Mouse (Mus musculus) lung, embryonic 15.5 days (tissue): ENCODE measurements around the gene Hsf4. TPM values are rescaled to one million over a fixed set of nuclear protein-coding genes. Genes with fewer than 3 reads are reported as not detected.
A peak's percentile ranks its signal among the peaks of the same experiment; 100 is the strongest.

Experiments
- ATAC-seq: fragments of 200-750 bp; cut with Nextera tagmentation; 2 replicates; pipeline ENCODE4 v1.8.0; 2017; ENCODE audit warnings: moderate number of reproducible peaks, borderline replicate concordance; ENCODE audit not compliant: low FRiP score, low TSS enrichment; ENCODE audit errors: extremely low read depth
- H3K27ac ChIP-seq: fragments of 300-500 bp; sonication (generic); 2 replicates; pipeline ENCODE4 v1.5.1; 2015; ENCODE audit warnings: moderate library complexity, mild to moderate bottlenecking, inconsistent platforms
- H3K27me3 ChIP-seq: fragments of 300-500 bp; sonication (generic); 2 replicates; pipeline ENCODE4 v1.6.1; 2015; ENCODE audit warnings: inconsistent platforms
- H3K36me3 ChIP-seq: fragments of 300-500 bp; sonication (generic); 2 replicates; pipeline ENCODE4 v1.6.1; 2015; ENCODE audit warnings: inconsistent platforms
- H3K4me1 ChIP-seq: fragments of 300-500 bp; sonication (generic); 2 replicates; pipeline ENCODE4 v1.6.1; 2015; ENCODE audit warnings: inconsistent platforms
- H3K4me2 ChIP-seq: fragments of 300-500 bp; sonication (generic); 2 replicates; pipeline ENCODE4 v1.6.1; 2015; ENCODE audit warnings: inconsistent platforms, mild to moderate bottlenecking, moderate library complexity
- H3K4me3 ChIP-seq: fragments of 300-500 bp; sonication (generic); 2 replicates; pipeline ENCODE4 v1.5.1; 2015; ENCODE audit warnings: mild to moderate bottlenecking, inconsistent platforms
- H3K9ac ChIP-seq: fragments of 300-500 bp; sonication (generic); 2 replicates; pipeline ENCODE4 v1.6.1; 2015; ENCODE audit warnings: inconsistent platforms
- H3K9me3 ChIP-seq: fragments of 300-500 bp; sonication (generic); 2 replicates; pipeline ENCODE4 v1.6.1; 2016; ENCODE audit warnings: inconsistent platforms
- WGBS: fragments of 180-500 bp; shearing (Covaris S2); methylation state at CpG from one replicate; pipeline ENCODE4 v1.1.7; 2015; 5-methylcytosine and 5-hydroxymethylcytosine counted together
- polyA plus RNA-seq: library from polyadenylated mRNA; unstranded; fragments of >200 nt; fragmentation: Nextera tagmentation; extraction: Ambion mirVana; gene quantifications from 2 replicates; pipeline ENCODE4 v1.2.1, GENCODE M21; 2015

Hsf4 gene
- polyA plus RNA-seq, 1 experiment from 2014 or later: 0.61 TPM

DNA sequence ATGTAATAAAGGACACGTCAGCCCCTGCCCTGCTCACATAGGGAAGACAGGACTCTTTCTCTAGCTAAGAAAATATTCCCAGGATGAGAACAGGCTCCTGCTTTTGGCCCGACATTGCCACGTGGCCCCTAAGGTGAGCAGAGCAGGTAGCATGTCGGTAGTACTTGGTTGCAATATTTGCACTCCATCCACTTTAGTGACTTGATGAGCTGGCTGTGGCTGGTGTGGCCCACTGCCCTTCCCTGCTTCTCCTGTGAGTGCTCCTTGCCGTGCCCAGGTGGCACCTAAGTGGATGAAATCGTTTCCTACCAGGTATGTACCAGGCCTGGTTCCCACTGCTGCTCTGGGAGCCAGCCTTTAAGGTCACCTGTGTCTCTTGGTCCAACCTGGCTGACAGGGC is 17.6 kb upstream of the Hsf4 start:
- H3K4me1 ChIP-seq: peaks cover 28% of the 10 kb centered on the region
- H3K27ac ChIP-seq: no peak overlapping the region
- H3K4me3 ChIP-seq: no peak overlapping the region
- peaks cover 9% of the 10 kb centered on the region; the same call in 1 of the 2 replicates for H3K27me3 ChIP-seq
- 91% methylated on average over 6 of the region's 6 CpGs for WGBS
- ATAC-seq: no peak
- peaks cover 63% of the 10 kb centered on the region for H3K36me3 ChIP-seq
- no peak overlapping the region for H3K4me2 ChIP-seq
- H3K9ac ChIP-seq: no peak overlapping the region
- H3K9me3 ChIP-seq: no peaks in the 10 kb centered on the region

GRCm38 (mm10) chr8:105252680-105253537 is 16.7 kb upstream of the Hsf4 start:
- H3K27ac ChIP-seq: no peak overlapping the region
- ATAC-seq: no peak
- H3K27me3 ChIP-seq: peaks cover 16% of the 10 kb centered on the region
- peaks cover 54% of the 10 kb centered on the region for H3K36me3 ChIP-seq
- no peak overlapping the region for H3K4me3 ChIP-seq
- H3K4me1 ChIP-seq: peaks cover 28% of the 10 kb centered on the region
- 74% methylated on average over 10 of the region's 10 CpGs for WGBS
- H3K4me2 ChIP-seq: peak overlapping the region; percentile 97
- no peak overlapping the region for H3K9ac ChIP-seq
- no peaks in the 10 kb centered on the region for H3K9me3 ChIP-seq

DNA sequence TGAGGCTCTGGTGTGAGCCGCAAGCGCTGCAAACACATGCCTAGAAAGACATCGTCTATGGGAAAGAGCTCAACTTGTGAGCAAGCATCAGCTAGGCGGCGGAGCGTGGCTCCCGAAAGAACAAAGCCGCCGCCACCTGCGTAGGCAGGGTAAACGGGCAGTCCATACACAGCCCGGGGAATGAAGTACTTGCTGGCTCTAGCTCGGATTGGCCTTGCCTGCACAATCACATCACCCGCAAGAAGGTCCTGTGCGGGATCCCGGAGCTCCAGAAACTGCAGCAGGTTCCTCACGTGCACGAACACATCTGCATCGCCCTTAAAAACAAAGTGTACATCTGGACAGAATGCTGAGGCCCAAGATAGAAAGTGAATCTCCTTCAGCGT is 15.8 kb upstream of the Hsf4 start:
- H3K4me1 ChIP-seq: peaks cover 31% of the 10 kb centered on the region
- peaks cover 45% of the 10 kb centered on the region for H3K36me3 ChIP-seq
- 42% methylated on average over 20 of the region's 20 CpGs for WGBS
- H3K27me3 ChIP-seq: peaks cover 24% of the 10 kb centered on the region
- no peak overlapping the region for H3K27ac ChIP-seq
- peak overlapping the region; percentile 54; the same call in 1 of the 2 replicates for H3K9ac ChIP-seq
- H3K4me2 ChIP-seq: peak overlapping the region; percentile 97
- ATAC-seq: no peak
- no peaks in the 10 kb centered on the region for H3K9me3 ChIP-seq
- peak overlapping the region; percentile 54 for H3K4me3 ChIP-seq

- peaks cover 37% of the 10 kb centered on the region for H3K4me1 ChIP-seq
- ATAC-seq: peak; percentile 89
- peaks cover 39% of the 10 kb centered on the region for H3K36me3 ChIP-seq
- H3K27me3 ChIP-seq: peaks cover 30% of the 10 kb centered on the region
- H3K9ac ChIP-seq: peak overlapping the region; percentile 54
- H3K27ac ChIP-seq: peak overlapping the region; percentile 84
- H3K4me3 ChIP-seq: peak overlapping the region; percentile 54
- no peaks in the 10 kb centered on the region for H3K9me3 ChIP-seq
- peak overlapping the region; percentile 97 for H3K4me2 ChIP-seq
- WGBS: under 1% methylated on average over 74 of the region's 74 CpGs
These were observed 15.2 kb upstream of the Hsf4 start for GRCm38 (mm10) chr8:105254152-105254965.

DNA sequence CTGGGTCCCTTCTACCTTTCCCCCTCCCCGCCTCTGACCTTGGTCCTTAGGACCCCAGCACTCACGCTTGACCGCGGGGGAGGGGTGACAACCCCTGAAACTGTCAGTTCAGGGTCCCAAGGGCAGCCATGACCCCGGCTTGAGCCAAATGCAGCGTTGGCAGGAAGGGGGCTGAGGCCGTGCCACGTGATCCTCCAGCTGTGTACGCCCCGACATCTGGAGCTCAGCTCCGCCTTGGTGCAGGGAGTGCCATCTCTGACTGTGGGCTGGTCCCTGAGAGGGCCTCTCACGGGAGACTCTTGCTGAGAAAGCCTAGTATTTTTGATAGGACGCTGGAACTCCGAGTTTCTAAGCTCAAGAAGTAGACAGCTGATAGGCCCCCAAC is 14.6 kb upstream of the Hsf4 start, which contains the start of gene B3gnt9:
Gene B3gnt9 (minus strand): TSS at position 188 of the 385 bp plus-strand sequence.
- peaks cover 33% of the 10 kb centered on the region for H3K36me3 ChIP-seq
- peak within 1 kb of the TSS; percentile 54 for H3K9ac ChIP-seq
- WGBS: 1% methylated on average over 14 of the region's 14 CpGs
- peak within 1 kb of the TSS; percentile 54 for H3K4me3 ChIP-seq
- peaks cover 36% of the 10 kb centered on the region for H3K27me3 ChIP-seq
- H3K9me3 ChIP-seq: no peaks in the 10 kb centered on the region
- peak; percentile 86 for ATAC-seq
- peaks cover 43% of the 10 kb centered on the region for H3K4me1 ChIP-seq
- H3K4me2 ChIP-seq: peak within 1 kb of the TSS; percentile 97
- H3K27ac ChIP-seq: peak within 1 kb of the TSS; percentile 84

- H3K9me3 ChIP-seq: no peaks in the 10 kb centered on the region
- peaks cover 9% of the 10 kb centered on the region; the same call in 1 of the 2 replicates for H3K36me3 ChIP-seq
- whole genome bisulfite sequencing: 73% methylated on average over 7 of the region's 7 CpGs
- no peak overlapping the region for H3K9ac ChIP-seq
- H3K27ac ChIP-seq: no peak overlapping the region
- no peak overlapping the region for H3K4me2 ChIP-seq
- ATAC-seq: no peak
- H3K27me3 ChIP-seq: peaks cover 49% of the 10 kb centered on the region
- H3K4me3 ChIP-seq: no peak overlapping the region
- H3K4me1 ChIP-seq: peaks cover 50% of the 10 kb centered on the region
These were observed 12.1 kb upstream of the Hsf4 start for GRCm38 (mm10) chr8:105257318-105258114.

DNA sequence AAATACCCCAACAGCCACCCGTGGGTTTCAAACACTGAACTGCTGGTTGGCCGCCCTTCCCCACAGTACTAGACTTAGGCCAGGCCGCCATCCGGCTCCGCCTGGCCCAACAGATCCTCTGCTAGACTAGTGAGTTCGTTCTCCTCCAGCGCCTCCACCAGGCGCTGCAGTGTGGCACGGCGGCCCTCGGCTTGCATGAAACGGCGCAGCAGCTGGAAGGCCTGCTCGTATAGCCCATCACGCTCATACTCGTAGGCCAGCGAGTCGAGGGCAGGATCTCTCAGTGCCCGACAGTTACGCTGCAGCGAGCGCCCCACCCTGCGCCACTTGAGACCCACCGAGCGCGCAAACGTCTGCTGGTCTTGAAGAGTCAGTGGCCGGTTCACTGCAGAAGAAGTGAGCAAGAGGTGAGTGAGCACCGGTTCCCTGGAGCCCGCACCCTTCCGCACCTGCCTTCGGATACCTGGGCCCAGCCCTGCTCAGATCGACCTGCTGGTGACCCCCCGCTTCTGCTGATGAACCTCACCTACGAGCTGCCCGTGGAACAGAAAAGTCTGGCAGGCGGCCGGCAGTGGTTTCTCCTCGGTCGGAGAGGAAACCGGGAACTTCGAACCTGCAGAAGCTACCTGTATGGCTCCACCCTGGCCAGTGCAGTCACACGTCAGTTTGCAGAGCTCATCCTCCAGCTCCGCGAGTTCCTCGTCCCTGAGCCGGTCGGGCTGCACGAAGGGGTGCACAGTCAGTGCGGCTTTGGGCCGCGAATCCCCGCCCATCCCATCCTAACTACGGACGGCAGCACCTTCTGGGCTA is 10.5 kb upstream of the Hsf4 start:
- H3K4me3 ChIP-seq: peak overlapping the region; percentile 39
- no peaks in the 10 kb centered on the region for H3K36me3 ChIP-seq
- no peaks in the 10 kb centered on the region for H3K9me3 ChIP-seq
- H3K27ac ChIP-seq: no peak overlapping the region
- WGBS: 7% methylated on average over 55 of the region's 55 CpGs
- no peak overlapping the region for H3K9ac ChIP-seq
- H3K27me3 ChIP-seq: peaks cover 57% of the 10 kb centered on the region
- no peak for ATAC-seq
- peaks cover 47% of the 10 kb centered on the region for H3K4me1 ChIP-seq
- peak overlapping the region; percentile 78 for H3K4me2 ChIP-seq

DNA sequence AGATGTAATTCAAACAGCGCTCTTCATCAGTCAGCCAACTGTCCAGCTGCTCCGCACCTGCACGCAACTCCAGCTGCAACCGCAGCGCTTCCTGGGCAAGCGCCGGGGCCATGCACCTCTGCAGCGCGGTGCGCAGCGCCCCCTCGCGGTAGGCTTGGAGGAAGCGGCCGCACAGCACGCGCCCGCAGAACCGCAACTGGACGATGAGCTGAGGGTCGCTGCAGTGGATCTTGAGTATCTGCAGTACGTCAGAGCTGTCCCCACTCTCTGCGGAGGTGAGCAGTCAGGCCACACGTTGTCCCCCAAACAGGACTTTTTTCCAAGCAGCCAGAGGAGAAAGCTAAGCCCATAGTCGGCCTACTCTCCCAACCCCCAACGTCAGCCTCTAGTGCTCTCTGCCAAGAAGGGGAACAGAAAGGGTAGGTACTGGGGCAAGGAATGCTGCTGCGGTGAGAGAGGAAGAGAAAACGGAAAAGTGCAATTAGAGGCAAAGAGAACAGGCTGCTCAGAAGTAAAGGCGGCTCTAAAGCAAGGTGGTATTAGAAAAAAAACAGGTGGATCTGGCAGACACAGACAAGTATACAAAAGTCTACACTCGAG is 9.8 kb upstream of the Hsf4 start:
- ATAC-seq: peak; percentile 21; the same call in 1 of the 2 replicates
- Histone ChIP-seq H3K27me3 (peaks cover 57% of the 10 kb centered on the region), H3K4me3 (peak overlapping the region; percentile 39), H3K9me3 (no peaks in the 10 kb centered on the region), H3K36me3 (no peaks in the 10 kb centered on the region), H3K9ac (no peak overlapping the region), H3K4me1 (peaks cover 44% of the 10 kb centered on the region), H3K4me2 (peak overlapping the region; percentile 78), H3K27ac (no peak overlapping the region)
- 2% methylated on average over 30 of the region's 30 CpGs for WGBS

DNA sequence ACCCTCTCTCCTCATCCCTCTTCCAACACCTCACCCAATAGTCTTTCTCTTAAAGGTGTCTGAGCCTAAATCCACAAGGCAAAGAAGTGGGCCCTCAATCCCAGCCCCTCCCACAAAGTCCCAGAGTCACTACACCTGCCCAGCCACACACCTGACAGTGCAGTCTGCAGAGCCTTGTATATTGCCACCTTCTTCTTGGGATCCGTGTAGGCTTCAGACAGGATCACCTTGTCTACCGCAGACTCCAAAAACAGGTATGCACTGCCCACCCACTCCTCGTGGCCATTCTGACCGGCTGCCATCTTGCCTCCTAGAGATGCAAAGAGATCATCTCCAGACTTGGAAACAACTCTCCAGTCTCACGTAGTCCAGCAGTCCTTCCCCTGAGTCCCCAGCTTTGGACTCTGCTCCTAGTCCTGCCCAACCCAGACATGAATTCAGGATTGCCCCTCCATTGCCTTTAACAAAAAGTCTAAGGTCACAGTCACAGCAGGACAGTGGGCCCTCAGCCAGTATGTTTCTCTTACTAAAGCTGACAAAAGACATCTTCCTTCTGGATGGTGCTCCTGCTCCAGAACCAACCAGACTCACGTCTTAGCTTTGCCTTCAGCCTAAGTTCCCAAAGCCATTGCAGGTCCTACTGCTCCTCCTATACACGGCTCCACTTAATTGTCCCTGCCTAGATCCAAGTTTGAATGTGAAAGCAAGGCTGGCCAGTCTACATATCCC is 9.1 kb upstream of the Hsf4 start:
- no peak overlapping the region for H3K27ac ChIP-seq
- no peak for ATAC-seq
- WGBS: 61% methylated on average over 7 of the region's 7 CpGs
- H3K4me2 ChIP-seq: no peak overlapping the region; the same call in 1 of the 2 replicates
- H3K36me3 ChIP-seq: no peaks in the 10 kb centered on the region
- peaks cover 43% of the 10 kb centered on the region for H3K4me1 ChIP-seq
- H3K9ac ChIP-seq: no peak overlapping the region
- peaks cover 55% of the 10 kb centered on the region for H3K27me3 ChIP-seq
- H3K9me3 ChIP-seq: no peaks in the 10 kb centered on the region
- H3K4me3 ChIP-seq: no peak overlapping the region

DNA sequence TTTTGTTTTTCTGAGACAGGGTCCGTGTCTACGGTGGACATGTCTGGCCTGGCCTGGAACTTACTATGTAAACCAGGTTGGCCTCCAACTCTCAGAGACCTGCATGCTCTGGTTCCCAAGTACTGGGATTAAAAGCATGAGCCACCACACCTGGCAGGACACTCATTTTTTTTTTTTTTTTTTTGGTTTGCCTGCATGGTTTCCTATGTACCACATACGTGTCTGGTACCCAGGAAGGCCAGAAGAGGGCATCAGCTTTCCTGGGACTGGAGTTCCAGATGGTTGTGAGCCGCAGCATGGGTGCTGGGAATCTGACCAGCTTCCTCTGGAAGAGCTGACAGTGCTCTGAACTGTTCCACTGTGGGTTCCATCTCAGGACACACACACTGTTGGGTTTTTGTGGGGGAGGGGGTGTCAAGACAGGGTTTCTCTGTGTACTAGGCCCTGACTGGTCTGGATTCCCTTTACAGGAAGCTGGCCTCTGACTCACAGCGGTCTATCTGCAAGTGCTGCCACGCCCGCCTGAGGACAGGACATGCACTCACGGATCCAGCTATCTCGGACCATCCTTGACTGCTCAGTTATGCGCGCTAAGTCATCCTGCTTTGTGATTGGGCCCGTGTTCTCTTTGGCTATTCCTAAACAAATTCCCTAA is 8.1 kb upstream of the Hsf4 start:
- Histone ChIP-seq H3K4me3 (no peak overlapping the region), H3K9ac (no peak overlapping the region), H3K9me3 (no peaks in the 10 kb centered on the region), H3K36me3 (no peaks in the 10 kb centered on the region), H3K4me1 (peaks cover 39% of the 10 kb centered on the region), H3K27ac (no peak overlapping the region), H3K4me2 (no peak overlapping the region), H3K27me3 (peaks cover 49% of the 10 kb centered on the region)
- WGBS: 83% methylated on average over 12 of the region's 12 CpGs
- ATAC-seq: no peak
